Mouse (Mus musculus) bone marrow macrophage, adult 2 months (primary cell): ENCODE results near the gene Psmb2. TPM values are rescaled to one million over a fixed set of nuclear protein-coding genes. Genes with fewer than 3 reads are reported as not detected.

Experiments used
- H3K27ac ChIP-seq: 2 replicates; pipeline ENCODE4 v1.5.1; 2012; ENCODE audit warnings: low read depth, low read length; ENCODE audit not compliant: insufficient read depth
- H3K4me1 ChIP-seq: 2 replicates; pipeline ENCODE4 v1.6.1; 2012; ENCODE audit warnings: low read length; ENCODE audit not compliant: control insufficient read depth, insufficient read depth
- H3K4me3 ChIP-seq: 2 replicates; pipeline ENCODE4 v1.5.1; 2012; ENCODE audit warnings: mild to moderate bottlenecking, low read length, moderate library complexity; ENCODE audit not compliant: insufficient read depth
- CTCF ChIP-seq: IDR thresholded peaks from 2 replicates; pipeline ENCODE4 v1.5.1; 2012; ENCODE audit warnings: low read depth, mild to moderate bottlenecking, low read length, moderate library complexity
- POLR2A ChIP-seq: IDR thresholded peaks from 2 replicates; pipeline ENCODE4 v1.6.1; 2012; ENCODE audit warnings: mild to moderate bottlenecking, low read depth, low read length, borderline replicate concordance
- polyA plus RNA-seq: library from polyadenylated mRNA; stranded (reverse); fragments of >200 nt; gene quantifications from 2 replicates; pipeline ENCODE4 v1.2.4, GENCODE M21; 2012; ENCODE audit not compliant: missing spikeins, insufficient read depth, insufficient read length

The Psmb2 gene
- polyA plus RNA-seq, 1 experiment: 182 TPM

- H3K27ac ChIP-seq: no peak overlapping the region
- TF ChIP-seq POLR2A (no peak), CTCF (no peak)
- peaks cover 6% of the 10 kb centered on the region for H3K4me1 ChIP-seq
- no peak overlapping the region for H3K4me3 ChIP-seq
Measured at GRCm38 (mm10) chr4:126706630-126707438, 29.4 kb downstream of the Psmb2 start.

GRCm38 (mm10) chr4:126707439-126707826 is 30.0 kb downstream of the Psmb2 start:
- TF ChIP-seq CTCF (no peak), POLR2A (no peak)
- Histone ChIP-seq H3K4me1 (peaks cover 2% of the 10 kb centered on the region), H3K4me3 (no peak overlapping the region), H3K27ac (no peak overlapping the region)

- H3K4me1 ChIP-seq: no peaks in the 10 kb centered on the region
- no peak for TF ChIP-seq POLR2A
- TF ChIP-seq CTCF: no peak
- no peak overlapping the region for H3K27ac ChIP-seq
- no peak overlapping the region for H3K4me3 ChIP-seq
Measured at GRCm38 (mm10) chr4:126732111-126732510, 54.7 kb downstream of the Psmb2 start.

GRCm38 (mm10) chr4:126732531-126733380 is 55.3 kb downstream of the Psmb2 start:
- no peaks in the 10 kb centered on the region for H3K4me1 ChIP-seq
- no peak overlapping the region for H3K27ac ChIP-seq
- no peak overlapping the region for H3K4me3 ChIP-seq
- TF ChIP-seq CTCF (no peak), POLR2A (no peak)

GRCm38 (mm10) chr4:126734001-126734603 is 56.7 kb downstream of the Psmb2 start:
- Histone ChIP-seq H3K4me1 (no peaks in the 10 kb centered on the region), H3K4me3 (no peak overlapping the region), H3K27ac (no peak overlapping the region)
- no peak for TF ChIP-seq POLR2A
- no peak for TF ChIP-seq CTCF

- TF ChIP-seq POLR2A: no peak
- TF ChIP-seq CTCF: no peak
- no peak overlapping the region for H3K4me3 ChIP-seq
- H3K27ac ChIP-seq: no peak overlapping the region
- no peaks in the 10 kb centered on the region for H3K4me1 ChIP-seq
Measured at GRCm38 (mm10) chr4:126734700-126735381, 57.4 kb downstream of the Psmb2 start.

- H3K27ac ChIP-seq: no peak overlapping the region
- no peaks in the 10 kb centered on the region for H3K4me1 ChIP-seq
- peak overlapping the region; percentile 8; the same call in 1 of the 2 replicates for H3K4me3 ChIP-seq
- TF ChIP-seq POLR2A (no peak), CTCF (no peak)
Measured at GRCm38 (mm10) chr4:126735382-126736000, 58.1 kb downstream of the Psmb2 start.

- H3K27ac ChIP-seq: no peak within 1 kb of the TSS
- H3K4me3 ChIP-seq: peak within 1 kb of the TSS; percentile 8; the same call in 1 of the 2 replicates
- no peaks in the 10 kb centered on the region for H3K4me1 ChIP-seq
- no peak for TF ChIP-seq POLR2A
- TF ChIP-seq CTCF: no peak
Measured at GRCm38 (mm10) chr4:126736001-126736414, 58.6 kb downstream of the Psmb2 start, which contains the start of gene Tfap2e. Tfap2e (minus strand) TSS chr4:126736240.
